Mouse (Mus musculus) retina, embryonic 14.5 days (tissue): ENCODE results near the gene Pde4c.

ENCODE experiments used
- DNase-seq: peaks from one replicate; pipeline ENCODE4 v3.0.0-alpha.2; 2015; ENCODE audit warnings: low spot score

The Pde4c gene

GRCm38 (mm10) chr8:70720739-70721138, 2.8 kb upstream of the Pde4c start:
- DNase-seq: peak; percentile 94

GRCm38 (mm10) chr8:70721601-70722000, 1.9 kb upstream of the Pde4c start:
- DNase-seq: no peak

- DNase-seq: no peak
These were observed 696 bp downstream of the Pde4c start for GRCm38 (mm10) chr8:70724216-70724615.

- no peak for DNase-seq
These were observed 2.4 kb downstream of the Pde4c start for GRCm38 (mm10) chr8:70725792-70726447.

GRCm38 (mm10) chr8:70726721-70727120, 3.2 kb downstream of the Pde4c start:
- no peak for DNase-seq

- peak; percentile 47 for DNase-seq
These were observed 6.4 kb downstream of the Pde4c start for GRCm38 (mm10) chr8:70729808-70730475.

- no peak for DNase-seq
These were observed 7.4 kb downstream of the Pde4c start for GRCm38 (mm10) chr8:70730956-70731355.

- no peak for DNase-seq
These were observed 14.2 kb downstream of the Pde4c start for GRCm38 (mm10) chr8:70737705-70738104.

GRCm38 (mm10) chr8:70738211-70738610, 14.7 kb downstream of the Pde4c start:
- DNase-seq: no peak

GRCm38 (mm10) chr8:70741661-70742060, 18.1 kb downstream of the Pde4c start:
- DNase-seq: no peak

- DNase-seq: no peak
These were observed 18.7 kb downstream of the Pde4c start for GRCm38 (mm10) chr8:70742176-70742575.

GRCm38 (mm10) chr8:70742981-70743655, 19.6 kb downstream of the Pde4c start:
- DNase-seq: no peak

GRCm38 (mm10) chr8:70743656-70744590, 20.4 kb downstream of the Pde4c start:
- peak; percentile 41 for DNase-seq

- no peak for DNase-seq
These were observed 21.3 kb downstream of the Pde4c start for GRCm38 (mm10) chr8:70744806-70745205.

- no peak for DNase-seq
These were observed 22.2 kb downstream of the Pde4c start for GRCm38 (mm10) chr8:70745691-70746220.

GRCm38 (mm10) chr8:70746676-70747075, 23.2 kb downstream of the Pde4c start:
- no peak for DNase-seq

- DNase-seq: no peak
These were observed 23.8 kb downstream of the Pde4c start for GRCm38 (mm10) chr8:70747211-70747890.

- DNase-seq: no peak
These were observed 25.0 kb downstream of the Pde4c start for GRCm38 (mm10) chr8:70748246-70749096.

- no peak for DNase-seq
These were observed 25.7 kb downstream of the Pde4c start for GRCm38 (mm10) chr8:70749097-70749674.

GRCm38 (mm10) chr8:70750128-70750680, 26.7 kb downstream of the Pde4c start:
- no peak for DNase-seq
